Mouse (Mus musculus) cortical plate, adult 2 months (tissue): ENCODE data around the gene Mlxipl.

Experiments
- CTCF ChIP-seq: fragments of 200-500 bp; IDR thresholded peaks from 2 replicates; pipeline ENCODE4 v1.5.1; 2011; ENCODE audit warnings: mild to moderate bottlenecking, control low read depth, low read length; ENCODE audit not compliant: insufficient read depth; ENCODE audit errors: extremely low read depth
- POLR2A ChIP-seq: fragments of 200-500 bp; IDR thresholded peaks from 2 replicates; pipeline ENCODE4 v1.6.1; 2011; ENCODE audit warnings: mild to moderate bottlenecking, low read length, control low read depth; ENCODE audit not compliant: insufficient read depth; ENCODE audit errors: extremely low read depth

GRCm38 (mm10) chr5:135175086-135175485 lies 85.4 kb downstream of the Mlxipl start:
- TF ChIP-seq CTCF (no peak), POLR2A (no peak)
